Mouse (Mus musculus) embryonic facial prominence, embryonic 13.5 days (tissue): ENCODE measurements around the gene Mllt1. TPM values are rescaled to one million over a fixed set of nuclear protein-coding genes. Genes with fewer than 3 reads are reported as not detected.

Experiments
- ATAC-seq: fragments of 200-750 bp; cut with Nextera tagmentation; 2 replicates; pipeline ENCODE4 v1.8.0; 2017; ENCODE audit warnings: low read depth; ENCODE audit not compliant: insufficient number of reproducible peaks, insufficient read depth, low FRiP score, low TSS enrichment
- H3K27ac ChIP-seq: fragments of 300-500 bp; sonication (generic); 2 replicates; pipeline ENCODE4 v1.5.1; 2015; ENCODE audit warnings: moderate library complexity, mild to moderate bottlenecking, inconsistent platforms
- H3K27me3 ChIP-seq: fragments of 300-500 bp; sonication (generic); 2 replicates; pipeline ENCODE4 v1.6.1; 2015; ENCODE audit warnings: mild to moderate bottlenecking, inconsistent platforms
- H3K36me3 ChIP-seq: fragments of 300-500 bp; sonication (generic); 2 replicates; pipeline ENCODE4 v1.6.1; 2015; ENCODE audit warnings: mild to moderate bottlenecking, inconsistent platforms
- H3K4me1 ChIP-seq: fragments of 300-500 bp; sonication (generic); 2 replicates; pipeline ENCODE4 v1.6.1; 2015; ENCODE audit warnings: inconsistent platforms
- H3K4me2 ChIP-seq: fragments of 300-500 bp; sonication (generic); 2 replicates; pipeline ENCODE4 v1.6.1; 2015; ENCODE audit warnings: moderate library complexity, mild to moderate bottlenecking, inconsistent platforms
- H3K4me3 ChIP-seq: fragments of 300-500 bp; sonication (generic); 2 replicates; pipeline ENCODE4 v1.5.1; 2015; ENCODE audit warnings: mild to moderate bottlenecking, inconsistent platforms
- H3K9ac ChIP-seq: fragments of 300-500 bp; sonication (generic); 2 replicates; pipeline ENCODE4 v1.6.1; 2015; ENCODE audit warnings: mild to moderate bottlenecking, inconsistent platforms
- H3K9me3 ChIP-seq: fragments of 300-500 bp; sonication (generic); 2 replicates; pipeline ENCODE4 v1.6.1; 2016; ENCODE audit warnings: inconsistent platforms
- WGBS: fragments of 180-500 bp; shearing (Covaris S2); methylation state at CpG from one replicate; pipeline ENCODE4 v1.1.7; 2015; ENCODE audit warnings: mixed read lengths; 5-methylcytosine and 5-hydroxymethylcytosine counted together
- polyA plus RNA-seq: library from polyadenylated mRNA; unstranded; fragments of >200 nt; fragmentation: Nextera tagmentation; extraction: Ambion mirVana; gene quantifications from 2 replicates; pipeline ENCODE4 v1.2.1, GENCODE M21; 2015

Gene Mllt1
- polyA plus RNA-seq, 1 experiment from 2014 or later, result 71.0 TPM

GRCm38 (mm10) chr17:56902698-56903097, 32.5 kb downstream of the Mllt1 start:
- WGBS, result 87% methylated on average over 5 of the region's 5 CpGs
- Histone ChIP-seq H3K36me3 (peaks cover 98% of the 10 kb centered on the region), H3K9ac (no peak overlapping the region), H3K4me2 (no peak overlapping the region), H3K4me3 (no peak overlapping the region), H3K27me3 (no peaks in the 10 kb centered on the region), H3K4me1 (no peaks in the 10 kb centered on the region), H3K27ac (no peak overlapping the region), H3K9me3 (no peaks in the 10 kb centered on the region)
- no peak for ATAC-seq

- ATAC-seq, result peak; percentile 28; the same call in 1 of the 2 replicates
- H3K36me3 ChIP-seq, result peaks cover 99% of the 10 kb centered on the region
- 77% methylated on average over 7 of the region's 7 CpGs for WGBS
These were observed 37.5 kb downstream of the Mllt1 start for GRCm38 (mm10) chr17:56897630-56898195.

GRCm38 (mm10) chr17:56896513-56897129, 38.6 kb downstream of the Mllt1 start:
- WGBS, result 88% methylated on average over 6 of the region's 6 CpGs
- no peaks in the 10 kb centered on the region for H3K4me1 ChIP-seq

More at GRCm38 (mm10) chr17:56897630-56898195, 37.5 kb downstream of the Mllt1 start:
- no peak overlapping the region for H3K4me3 ChIP-seq
- H3K4me2 ChIP-seq, result no peak overlapping the region
- no peak overlapping the region for H3K9ac ChIP-seq
- H3K4me1 ChIP-seq, result no peaks in the 10 kb centered on the region
- no peaks in the 10 kb centered on the region for H3K27me3 ChIP-seq
- no peak overlapping the region for H3K27ac ChIP-seq
- H3K9me3 ChIP-seq, result no peaks in the 10 kb centered on the region

GRCm38 (mm10) chr17:56895368-56895918, 39.8 kb downstream of the Mllt1 start:
- H3K4me2 ChIP-seq, result no peak overlapping the region
- H3K27me3 ChIP-seq, result no peaks in the 10 kb centered on the region
- H3K4me1 ChIP-seq, result no peaks in the 10 kb centered on the region
- H3K4me3 ChIP-seq, result no peak overlapping the region
- no peaks in the 10 kb centered on the region for H3K9me3 ChIP-seq
- no peak for ATAC-seq
- H3K27ac ChIP-seq, result no peak overlapping the region
- H3K36me3 ChIP-seq, result peaks cover 99% of the 10 kb centered on the region
- no peak overlapping the region for H3K9ac ChIP-seq
- 94% methylated on average over 9 of the region's 9 CpGs for WGBS

More at GRCm38 (mm10) chr17:56896513-56897129, 38.6 kb downstream of the Mllt1 start:
- Histone ChIP-seq H3K27ac (no peak overlapping the region), H3K4me2 (no peak overlapping the region), H3K36me3 (peaks cover 99% of the 10 kb centered on the region), H3K27me3 (no peaks in the 10 kb centered on the region), H3K4me3 (no peak overlapping the region), H3K9me3 (no peaks in the 10 kb centered on the region), H3K9ac (no peak overlapping the region)
- ATAC-seq, result no peak

- Histone ChIP-seq H3K9me3 (no peaks in the 10 kb centered on the region), H3K27ac (no peak overlapping the region), H3K9ac (no peak overlapping the region), H3K4me2 (no peak overlapping the region), H3K36me3 (peaks cover 68% of the 10 kb centered on the region), H3K4me1 (no peaks in the 10 kb centered on the region), H3K4me3 (no peak overlapping the region), H3K27me3 (no peaks in the 10 kb centered on the region)
- WGBS, result 92% methylated on average over 2 of the region's 2 CpGs
- ATAC-seq, result no peak
These were observed 45.2 kb downstream of the Mllt1 start for GRCm38 (mm10) chr17:56890018-56890417.

GRCm38 (mm10) chr17:56888050-56888449, 47.2 kb downstream of the Mllt1 start:
- no peaks in the 10 kb centered on the region for H3K4me1 ChIP-seq
- no peak overlapping the region for H3K4me2 ChIP-seq
- no peaks in the 10 kb centered on the region for H3K27me3 ChIP-seq
- H3K36me3 ChIP-seq, result peaks cover 49% of the 10 kb centered on the region
- no peak for ATAC-seq
- H3K9ac ChIP-seq, result no peak overlapping the region
- H3K9me3 ChIP-seq, result peaks cover 8% of the 10 kb centered on the region; the same call in 1 of the 2 replicates
- WGBS, result 100% methylated on average over 2 of the region's 3 CpGs
- no peak overlapping the region for H3K4me3 ChIP-seq
- H3K27ac ChIP-seq, result no peak overlapping the region

GRCm38 (mm10) chr17:56884809-56885208, 50.4 kb downstream of the Mllt1 start:
- ATAC-seq, result no peak
- Histone ChIP-seq H3K4me1 (no peaks in the 10 kb centered on the region), H3K9ac (no peak overlapping the region), H3K9me3 (peaks cover 8% of the 10 kb centered on the region; the same call in 1 of the 2 replicates), H3K27ac (no peak overlapping the region), H3K4me3 (no peak overlapping the region), H3K27me3 (no peaks in the 10 kb centered on the region), H3K4me2 (no peak overlapping the region), H3K36me3 (peaks cover 17% of the 10 kb centered on the region)
- 91% methylated on average over 17 of the region's 17 CpGs for WGBS

- peaks cover 12% of the 10 kb centered on the region for H3K36me3 ChIP-seq
- WGBS, result 72% methylated on average over 5 of the region's 5 CpGs
- H3K9me3 ChIP-seq, result peaks cover 8% of the 10 kb centered on the region; the same call in 1 of the 2 replicates
- no peak overlapping the region for H3K4me3 ChIP-seq
- H3K4me1 ChIP-seq, result no peaks in the 10 kb centered on the region
- no peak overlapping the region for H3K9ac ChIP-seq
- no peak for ATAC-seq
- no peak overlapping the region for H3K4me2 ChIP-seq
- no peak overlapping the region for H3K27ac ChIP-seq
- H3K27me3 ChIP-seq, result no peaks in the 10 kb centered on the region
These were observed 50.9 kb downstream of the Mllt1 start for GRCm38 (mm10) chr17:56884331-56884730.

GRCm38 (mm10) chr17:56883612-56884011, 51.6 kb downstream of the Mllt1 start:
- Histone ChIP-seq H3K27me3 (no peaks in the 10 kb centered on the region), H3K4me2 (peak overlapping the region; percentile 43), H3K9me3 (peaks cover 8% of the 10 kb centered on the region; the same call in 1 of the 2 replicates), H3K4me3 (no peak overlapping the region), H3K27ac (no peak overlapping the region), H3K9ac (no peak overlapping the region), H3K36me3 (peaks cover 5% of the 10 kb centered on the region), H3K4me1 (no peaks in the 10 kb centered on the region)
- no peak for ATAC-seq
- WGBS, result 50% methylated on average over 17 of the region's 17 CpGs

GRCm38 (mm10) chr17:56877426-56877825, 57.8 kb downstream of the Mllt1 start:
- Histone ChIP-seq H3K4me2 (no peak overlapping the region), H3K36me3 (no peaks in the 10 kb centered on the region), H3K9ac (no peak overlapping the region), H3K4me3 (no peak overlapping the region), H3K27me3 (no peaks in the 10 kb centered on the region), H3K4me1 (no peaks in the 10 kb centered on the region), H3K9me3 (no peaks in the 10 kb centered on the region), H3K27ac (no peak overlapping the region)
- ATAC-seq, result no peak
- 87% methylated on average over 19 of the region's 19 CpGs for WGBS

- Histone ChIP-seq H3K4me3 (no peak overlapping the region), H3K9me3 (no peaks in the 10 kb centered on the region), H3K27me3 (no peaks in the 10 kb centered on the region), H3K4me2 (no peak overlapping the region), H3K9ac (no peak overlapping the region), H3K36me3 (no peaks in the 10 kb centered on the region), H3K27ac (no peak overlapping the region), H3K4me1 (no peaks in the 10 kb centered on the region)
- no peak for ATAC-seq
- WGBS, result 36% methylated on average over 8 of the region's 8 CpGs
These were observed 58.2 kb downstream of the Mllt1 start for GRCm38 (mm10) chr17:56876981-56877380.

GRCm38 (mm10) chr17:56876465-56876864, 58.8 kb downstream of the Mllt1 start:
- no peak overlapping the region for H3K4me2 ChIP-seq
- H3K27me3 ChIP-seq, result no peaks in the 10 kb centered on the region
- H3K27ac ChIP-seq, result no peak overlapping the region
- WGBS, result 81% methylated on average over 3 of the region's 3 CpGs
- no peaks in the 10 kb centered on the region for H3K36me3 ChIP-seq
- H3K9me3 ChIP-seq, result no peaks in the 10 kb centered on the region
- no peak overlapping the region for H3K4me3 ChIP-seq
- no peak overlapping the region for H3K9ac ChIP-seq
- ATAC-seq, result no peak
- H3K4me1 ChIP-seq, result no peaks in the 10 kb centered on the region
